Mouse (Mus musculus): Measurements from ENCODE around the gene Btn1a1. TPM values are rescaled to one million over a fixed set of nuclear protein-coding genes. Genes with fewer than 3 reads are reported as not detected.

Btn1a1 gene
- 0.05 TPM for polyA plus RNA-seq (2017; shearing (Covaris generic))

GRCm38 (mm10) chr13:23465600-23466109, at the start of gene Btn1a1:
Gene Btn1a1, minus strand, starts transcription at chr13:23465901.

GRCm38 (mm10) chr13:23488400-23489322, 23.0 kb upstream of the Btn1a1 start, which contains the start of gene Btn2a2:
Gene Btn2a2, minus strand, starts transcription at chr13:23488857.

GRCm38 (mm10) chr13:23423286-23424051, 42.2 kb downstream of the Btn1a1 start, which contains the start of gene Abt1:
Gene Abt1, minus strand, starts transcription at chr13:23423866.

Other genes starting within 250 kb of the Btn1a1 start
- gene Vmn1r222, start 230.0 kb downstream of the Btn1a1 start, polyA plus RNA-seq (2017; shearing (Covaris generic)): 0.07 TPM
- not detected for gene Vmn1r223, start 218.8 kb downstream of the Btn1a1 start, polyA plus RNA-seq (2017; shearing (Covaris generic))
- gene Zfp322a, start 96.7 kb downstream of the Btn1a1 start, polyA plus RNA-seq (2017; shearing (Covaris generic)): 25.9 TPM
- 12.4 TPM for gene Abt1, start 42.0 kb downstream of the Btn1a1 start, polyA plus RNA-seq (2017; shearing (Covaris generic))
- gene Btn2a2, start 23.0 kb upstream of the Btn1a1 start, polyA plus RNA-seq (2017; shearing (Covaris generic)): not detected
- gene Hist1h4h, start 65.1 kb upstream of the Btn1a1 start, polyA plus RNA-seq (2017; shearing (Covaris generic)): 5.1 TPM
- not detected for gene Hist1h2af, start 68.0 kb upstream of the Btn1a1 start, polyA plus RNA-seq (2017; shearing (Covaris generic))
- 0.53 TPM for gene Hist1h3g, start 69.5 kb upstream of the Btn1a1 start, polyA plus RNA-seq (2017; shearing (Covaris generic))
- not detected for gene Hist1h2bh, start 77.5 kb upstream of the Btn1a1 start, polyA plus RNA-seq (2017; shearing (Covaris generic))
- 0.37 TPM for gene Hist1h3f, start 78.2 kb upstream of the Btn1a1 start, polyA plus RNA-seq (2017; shearing (Covaris generic))
- gene Hist1h4f, start 85.7 kb upstream of the Btn1a1 start, polyA plus RNA-seq (2017; shearing (Covaris generic)): 0.66 TPM
- 0.60 TPM for gene Hist1h1d, start 87.4 kb upstream of the Btn1a1 start, polyA plus RNA-seq (2017; shearing (Covaris generic))
- 2.0 TPM for gene Hist1h3e, start 96.5 kb upstream of the Btn1a1 start, polyA plus RNA-seq (2017; shearing (Covaris generic))
- 4.5 TPM for gene Hist1h2ae, start 105.3 kb upstream of the Btn1a1 start, polyA plus RNA-seq (2017; shearing (Covaris generic))
- gene Hist1h2bg, start 105.5 kb upstream of the Btn1a1 start, polyA plus RNA-seq (2017; shearing (Covaris generic)): 3.0 TPM
- 0.68 TPM for gene Hist1h2bf, start 108.3 kb upstream of the Btn1a1 start, polyA plus RNA-seq (2017; shearing (Covaris generic))
- not detected for gene Hist1h2ad, start 108.5 kb upstream of the Btn1a1 start, polyA plus RNA-seq (2017; shearing (Covaris generic))
- 0.18 TPM for gene Hist1h3d, start 109.9 kb upstream of the Btn1a1 start, polyA plus RNA-seq (2017; shearing (Covaris generic))
- 17.1 TPM for gene Hist1h4d, start 115.7 kb upstream of the Btn1a1 start, polyA plus RNA-seq (2017; shearing (Covaris generic))
- 3.0 TPM for gene Hist1h2be, start 155.2 kb upstream of the Btn1a1 start, polyA plus RNA-seq (2017; shearing (Covaris generic))
- gene Hist1h1e, start 156.7 kb upstream of the Btn1a1 start, polyA plus RNA-seq (2017; shearing (Covaris generic)): 13.2 TPM
- 0.59 TPM for gene Hist1h2ac, start 218.0 kb upstream of the Btn1a1 start, polyA plus RNA-seq (2017; shearing (Covaris generic))
- 10.5 TPM for gene Hist1h2bc, start 218.3 kb upstream of the Btn1a1 start, polyA plus RNA-seq (2017; shearing (Covaris generic))
- gene Hist1h1t, start 229.9 kb upstream of the Btn1a1 start, polyA plus RNA-seq (2017; shearing (Covaris generic)): not detected
- gene Hist1h4c, start 232.6 kb upstream of the Btn1a1 start, polyA plus RNA-seq (2017; shearing (Covaris generic)): 5.3 TPM
- gene Hfe, start 245.0 kb upstream of the Btn1a1 start, polyA plus RNA-seq (2017; shearing (Covaris generic)): 0.74 TPM